Mouse (Mus musculus) CD4-positive helper T cell, adult 2 months (primary cell): ENCODE measurements around the gene Bace2.

Experiments used
- DNase-seq: peaks from one replicate; pipeline ENCODE4 v3.0.0-alpha.2; 2012; ENCODE audit warnings: low read depth, missing footprints, low spot score

Bace2 gene

GRCm38 (mm10) chr16:97356499-97357187 is at the start of gene Bace2:
TSS of gene Bace2 (plus strand) at chr16:97356742.
- peak; percentile 62 for DNase-seq

GRCm38 (mm10) chr16:97307594-97307993 is 48.9 kb upstream of the Bace2 start:
- DNase-seq: no peak

- peak; percentile 32 for DNase-seq
These were observed 46.6 kb upstream of the Bace2 start for GRCm38 (mm10) chr16:97309796-97310569.

GRCm38 (mm10) chr16:97310570-97310846 is 46.0 kb upstream of the Bace2 start:
- DNase-seq: peak; percentile 36

GRCm38 (mm10) chr16:97312960-97313686 is 43.4 kb upstream of the Bace2 start:
- peak; percentile 57 for DNase-seq

GRCm38 (mm10) chr16:97321576-97321975 is 35.0 kb upstream of the Bace2 start:
- no peak for DNase-seq

- DNase-seq: no peak
These were observed 33.9 kb upstream of the Bace2 start for GRCm38 (mm10) chr16:97322604-97323003.

- DNase-seq: peak; percentile 19
These were observed 30.6 kb upstream of the Bace2 start for GRCm38 (mm10) chr16:97325975-97326374.

- DNase-seq: no peak
These were observed 27.9 kb upstream of the Bace2 start for GRCm38 (mm10) chr16:97328602-97329001.

GRCm38 (mm10) chr16:97353013-97353412 is 3.5 kb upstream of the Bace2 start:
- DNase-seq: no peak

- no peak for DNase-seq
These were observed 1.9 kb upstream of the Bace2 start for GRCm38 (mm10) chr16:97354632-97355031.

GRCm38 (mm10) chr16:97357188-97357821 is 763 bp downstream of the Bace2 start:
- DNase-seq: peak; percentile 72

GRCm38 (mm10) chr16:97362231-97362888 is 5.8 kb downstream of the Bace2 start:
- DNase-seq: no peak

- no peak for DNase-seq
These were observed 9.6 kb downstream of the Bace2 start for GRCm38 (mm10) chr16:97366141-97366540.

- no peak for DNase-seq
These were observed 13.7 kb downstream of the Bace2 start for GRCm38 (mm10) chr16:97370258-97370657.

- no peak for DNase-seq
These were observed 31.4 kb downstream of the Bace2 start for GRCm38 (mm10) chr16:97387955-97388354.

- no peak for DNase-seq
These were observed 34.7 kb downstream of the Bace2 start for GRCm38 (mm10) chr16:97391289-97391688.

GRCm38 (mm10) chr16:97391701-97392384 is 35.3 kb downstream of the Bace2 start:
- no peak for DNase-seq

GRCm38 (mm10) chr16:97396436-97396835 is 39.9 kb downstream of the Bace2 start:
- DNase-seq: no peak

- DNase-seq: no peak
These were observed 41.5 kb downstream of the Bace2 start for GRCm38 (mm10) chr16:97397945-97398531.

GRCm38 (mm10) chr16:97399991-97400390 is 43.4 kb downstream of the Bace2 start:
- no peak for DNase-seq
